Mouse (Mus musculus) embryo, embryonic 10.5 days (tissue): Measurements from ENCODE around the gene Lrrk1.
A peak's percentile ranks its signal among the peaks of the same experiment; 100 is the strongest.

Experiments used
- DNase-seq: peaks from one replicate; pipeline ENCODE4 v3.0.0-alpha.2; 2015; ENCODE audit warnings: low spot score

Lrrk1 gene

DNA sequence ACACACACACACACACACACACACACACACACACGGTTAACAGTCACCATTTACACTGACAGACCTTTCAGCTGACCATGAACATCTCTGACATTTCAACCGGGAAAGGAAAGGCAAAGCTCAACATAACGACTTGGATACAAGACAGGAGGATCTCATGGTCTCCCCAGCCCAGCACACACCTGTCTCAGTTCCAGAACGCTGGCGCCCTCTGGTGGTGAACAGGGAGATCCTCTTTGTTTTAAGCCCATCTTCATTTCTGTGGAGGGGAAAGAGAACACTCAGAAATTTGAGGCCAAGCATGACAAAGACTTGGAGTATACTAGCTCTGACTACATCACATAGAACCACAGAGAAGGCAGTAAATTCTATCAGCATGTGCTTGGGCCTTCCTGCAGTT lies 87.5 kb downstream of the Lrrk1 start:
- DNase-seq: peak; percentile 88

GRCm38 (mm10) chr7:66297656-66298021 lies 90.5 kb downstream of the Lrrk1 start:
- DNase-seq: no peak

GRCm38 (mm10) chr7:66296921-66297655 lies 91.1 kb downstream of the Lrrk1 start:
- DNase-seq: peak; percentile 34

- DNase-seq: peak; percentile 70
Observed at GRCm38 (mm10) chr7:66292552-66293376, 95.4 kb downstream of the Lrrk1 start.

GRCm38 (mm10) chr7:66292010-66292409 lies 96.1 kb downstream of the Lrrk1 start:
- DNase-seq: no peak

- peak; percentile 63 for DNase-seq
Observed at GRCm38 (mm10) chr7:66282984-66283612, 105.1 kb downstream of the Lrrk1 start.

DNA sequence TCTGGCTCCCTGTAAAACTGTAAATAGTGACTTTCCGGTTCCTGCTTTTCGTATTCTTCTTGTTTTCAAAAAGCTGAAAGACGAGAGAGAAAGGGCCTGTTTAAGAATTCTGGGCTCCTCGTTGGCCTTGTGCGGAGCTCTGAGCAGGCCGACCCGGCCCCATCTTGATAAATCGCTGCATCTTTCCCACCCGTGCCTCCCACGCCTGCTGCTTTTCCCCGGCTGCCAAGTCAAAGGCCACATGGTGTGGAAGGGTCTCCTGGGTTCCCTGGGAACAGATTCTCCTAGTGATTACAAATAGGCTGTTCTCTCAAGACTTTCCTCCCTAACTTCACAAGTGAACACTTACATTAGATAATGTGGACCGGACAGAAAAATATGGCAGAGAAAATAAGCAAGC lies 105.9 kb downstream of the Lrrk1 start:
- no peak for DNase-seq

DNA sequence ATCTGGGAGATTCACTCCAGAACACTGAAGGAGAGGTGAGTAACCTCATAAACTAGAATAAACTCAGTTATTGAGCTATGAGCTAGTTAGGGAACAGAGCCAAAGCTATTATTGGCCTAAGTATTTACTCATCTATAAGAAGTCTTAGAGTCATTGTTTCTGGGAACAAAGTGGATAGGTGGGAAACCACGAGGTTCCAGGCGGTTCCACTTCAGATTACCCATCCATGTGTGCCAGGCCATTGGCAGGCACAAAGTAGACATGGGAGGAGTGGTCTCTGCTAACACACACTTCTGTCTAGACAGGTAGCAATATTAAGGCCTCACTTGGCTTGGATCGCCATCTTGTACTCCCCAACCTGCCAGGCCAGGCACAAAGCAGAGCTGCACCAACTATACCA lies 110.1 kb downstream of the Lrrk1 start:
- DNase-seq: no peak

GRCm38 (mm10) chr7:66273494-66273893 lies 114.7 kb downstream of the Lrrk1 start:
- DNase-seq: no peak

- DNase-seq: no peak
Observed at GRCm38 (mm10) chr7:66271226-66271625, 116.9 kb downstream of the Lrrk1 start.

- DNase-seq: no peak
Observed at GRCm38 (mm10) chr7:66266942-66267850, 121.0 kb downstream of the Lrrk1 start.

DNA sequence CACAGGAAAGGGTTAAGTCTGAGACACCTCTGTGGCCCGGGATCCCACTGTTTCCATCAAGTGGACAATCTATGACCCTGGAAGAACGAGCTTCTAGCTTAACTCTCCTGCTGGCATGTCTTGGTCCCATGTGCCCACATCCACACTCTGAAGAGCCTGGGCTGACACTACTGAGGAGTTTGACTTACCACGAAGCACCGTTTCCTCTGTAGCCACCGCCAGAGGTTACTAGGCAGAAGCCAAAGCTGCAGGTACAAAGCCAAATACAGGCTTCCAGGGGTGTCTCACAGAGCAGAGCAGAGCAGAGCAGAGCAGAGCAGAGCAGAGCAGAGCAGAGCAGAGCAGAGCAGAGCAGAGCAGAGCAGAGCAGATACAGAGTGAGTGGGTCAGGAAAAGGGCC lies 124.7 kb downstream of the Lrrk1 start:
- no peak for DNase-seq

- DNase-seq: no peak
Observed at GRCm38 (mm10) chr7:66262570-66263156, 125.5 kb downstream of the Lrrk1 start.

DNA sequence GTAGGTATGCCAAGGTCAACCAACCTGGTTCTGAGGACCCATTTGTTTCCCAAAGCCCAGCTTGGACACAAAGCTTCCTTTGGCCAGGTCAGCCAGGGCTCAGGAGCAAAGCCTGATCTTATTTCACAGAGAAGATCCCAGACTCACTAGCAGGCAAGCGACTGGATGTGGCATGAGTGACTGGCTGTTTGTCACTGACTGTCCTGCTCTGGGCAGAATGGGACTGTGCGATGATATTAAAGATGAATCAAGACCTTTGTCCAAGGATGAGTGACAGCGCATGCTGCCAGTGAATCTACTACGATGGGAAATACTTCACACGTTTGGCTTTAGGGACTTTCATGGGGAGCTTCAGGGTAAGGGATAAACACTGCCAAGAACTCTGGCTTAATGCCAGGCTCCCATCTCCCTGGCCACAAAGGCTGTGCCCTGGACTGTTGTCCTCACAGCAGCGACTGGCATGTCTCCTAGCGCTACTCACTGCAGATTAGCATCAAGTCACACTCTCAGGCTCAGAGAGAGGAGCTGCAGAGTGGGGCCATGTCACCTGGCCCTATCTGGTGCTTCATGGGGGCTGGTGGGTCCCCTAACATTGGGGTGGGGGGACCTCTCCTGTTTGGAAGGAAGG lies 127.3 kb downstream of the Lrrk1 start:
- no peak for DNase-seq

- no peak for DNase-seq
Observed at GRCm38 (mm10) chr7:66260295-66260694, 127.9 kb downstream of the Lrrk1 start.

DNA sequence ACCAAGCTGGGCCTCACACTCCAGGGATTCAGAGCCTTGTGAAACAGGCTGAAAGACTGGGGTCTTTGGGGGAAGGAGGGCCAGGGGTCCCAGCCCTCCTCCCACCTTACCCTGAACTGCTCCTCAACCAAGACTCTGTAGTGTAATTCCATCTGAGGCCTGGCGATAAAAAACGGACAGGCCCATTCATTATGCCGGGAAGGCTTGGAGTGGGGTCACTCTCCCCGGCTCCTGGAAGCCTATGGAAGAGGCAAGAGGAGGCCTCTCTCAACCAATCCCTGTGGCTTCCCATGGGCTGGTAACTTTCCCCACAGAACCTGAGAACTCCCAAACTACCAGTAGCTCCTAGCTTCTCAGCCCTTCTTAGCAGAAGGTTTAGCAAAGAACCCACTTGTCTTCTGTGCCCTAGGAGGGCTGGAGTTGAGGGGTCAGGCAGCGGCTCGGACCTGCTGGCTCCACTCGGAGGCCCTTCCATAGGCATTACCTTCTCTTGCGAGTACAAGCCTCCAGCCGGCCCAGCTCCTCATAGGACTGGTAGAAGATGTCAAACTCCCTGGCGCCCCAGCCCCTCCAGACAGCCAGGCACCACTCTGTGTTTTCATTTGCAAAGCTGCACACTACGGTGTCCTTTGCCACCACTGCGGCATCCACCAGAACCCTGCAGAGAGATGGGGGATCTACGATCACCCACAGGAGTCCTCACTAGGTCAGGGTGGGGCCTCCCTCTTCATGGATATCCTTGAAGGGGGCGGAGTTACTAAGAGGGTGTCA lies 128.5 kb downstream of the Lrrk1 start:
- no peak for DNase-seq

DNA sequence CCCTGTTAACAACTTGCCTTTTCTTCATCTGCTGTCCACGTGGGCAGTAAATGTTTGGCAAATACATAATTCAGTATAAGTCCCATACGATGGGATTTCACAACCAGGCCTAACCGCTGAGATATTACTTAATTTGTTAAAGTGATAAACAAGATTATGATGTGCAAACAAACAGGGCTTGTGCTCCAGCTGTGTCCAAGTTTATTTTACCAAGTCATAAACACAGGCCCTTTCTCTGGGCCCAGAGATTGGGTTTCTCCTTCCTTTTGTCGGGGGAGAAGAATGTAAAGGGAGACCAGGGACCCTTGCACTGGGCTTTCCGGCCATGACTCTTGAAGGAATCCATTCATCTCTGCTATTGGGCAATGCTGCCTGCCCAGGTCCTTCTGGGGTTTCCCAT lies 129.2 kb downstream of the Lrrk1 start:
- DNase-seq: no peak

DNA sequence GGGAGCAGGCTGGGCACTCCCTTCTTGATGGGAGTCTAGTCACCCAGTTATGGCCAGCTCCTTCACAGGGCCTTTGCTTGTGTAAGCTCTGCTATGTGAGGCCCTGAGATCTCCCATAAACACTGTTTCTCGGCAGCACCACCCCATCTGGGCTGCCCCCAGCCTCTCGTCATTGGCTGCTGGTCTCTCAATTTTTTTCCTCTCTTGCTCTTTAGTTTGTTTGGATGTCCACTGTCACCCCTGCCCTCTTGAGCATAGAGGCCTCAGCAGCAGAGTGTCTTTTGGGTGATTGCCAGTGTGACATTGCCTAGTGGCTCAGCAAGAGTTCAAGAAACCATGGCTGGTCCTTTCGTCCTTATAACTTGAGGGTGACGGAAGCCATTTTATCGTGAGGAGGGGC lies 130.9 kb downstream of the Lrrk1 start:
- no peak for DNase-seq

GRCm38 (mm10) chr7:66256441-66256840 lies 131.7 kb downstream of the Lrrk1 start:
- no peak for DNase-seq

DNA sequence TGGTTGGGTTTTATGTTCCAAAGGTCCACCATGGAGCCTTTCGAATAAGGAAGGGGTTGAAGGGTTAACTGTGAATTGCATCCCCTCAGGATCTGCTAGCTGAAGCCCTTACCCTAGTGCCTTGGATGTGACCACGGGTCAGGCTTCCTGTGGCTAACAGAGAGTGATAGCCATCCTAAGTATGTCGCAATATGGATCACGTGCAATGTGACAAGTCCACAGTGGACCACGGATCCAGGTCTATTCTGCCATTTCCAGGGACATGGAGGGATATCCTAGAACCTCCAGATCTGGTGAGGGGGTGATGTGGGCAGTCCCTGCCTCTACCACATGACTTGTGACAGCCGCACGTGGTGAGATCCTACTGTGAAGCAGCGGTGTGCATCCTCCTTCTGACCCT lies 133.2 kb downstream of the Lrrk1 start:
- no peak for DNase-seq
